Mouse (Mus musculus) kidney, postnatal 10 days (tissue): ENCODE measurements around the gene Dchs2.
A peak's percentile ranks its signal among the peaks of the same experiment; 100 is the strongest.
"Not testable (repeated sequence)": the region's sequence is repeated elsewhere in the genome, so short reads cannot be mapped to it uniquely, and the experiment has no call there.

Experiments used
- DNase-seq: peaks from one replicate; pipeline ENCODE4 v3.0.0; 2021; ENCODE audit warnings: mixed read lengths

Dchs2 gene

DNA sequence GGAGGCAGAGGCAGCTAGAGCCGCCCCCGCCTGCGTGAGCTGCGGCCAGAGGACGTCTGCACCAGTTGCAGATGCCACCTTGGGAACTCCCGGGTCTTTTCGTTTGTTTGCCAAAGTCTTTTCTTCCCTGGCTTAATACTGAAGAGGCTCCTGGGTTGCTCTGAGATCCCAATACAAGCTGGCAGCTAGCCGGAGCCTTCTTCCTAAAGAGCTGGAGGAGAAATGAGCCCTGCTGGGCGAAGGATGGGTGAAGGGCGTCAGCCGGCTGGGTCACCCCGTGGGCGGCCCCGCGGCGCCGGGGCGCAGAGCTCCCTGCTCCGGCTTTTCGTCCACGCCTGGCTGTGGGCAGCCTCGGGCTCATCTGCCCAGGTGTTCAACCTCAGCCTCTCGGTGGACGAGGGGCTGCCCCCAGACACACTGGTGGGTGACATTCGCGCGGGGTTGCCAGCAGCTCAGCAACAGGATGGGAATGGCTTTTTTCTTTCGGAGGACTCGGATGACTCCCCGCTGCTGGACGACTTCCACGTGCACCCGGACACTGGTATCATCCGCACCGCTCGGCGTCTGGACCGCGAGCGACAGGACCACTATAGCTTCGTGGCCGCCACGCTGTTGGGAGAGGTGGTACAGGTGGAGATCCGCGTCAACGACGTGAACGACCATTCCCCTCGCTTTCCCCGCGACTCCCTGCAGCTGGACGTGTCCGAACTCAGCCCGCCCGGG is at the start of gene Dchs2:
TSS of gene Dchs2 (plus strand) at position 223 of the 723 bp plus-strand sequence.
- peak; percentile 19 for DNase-seq

DNA sequence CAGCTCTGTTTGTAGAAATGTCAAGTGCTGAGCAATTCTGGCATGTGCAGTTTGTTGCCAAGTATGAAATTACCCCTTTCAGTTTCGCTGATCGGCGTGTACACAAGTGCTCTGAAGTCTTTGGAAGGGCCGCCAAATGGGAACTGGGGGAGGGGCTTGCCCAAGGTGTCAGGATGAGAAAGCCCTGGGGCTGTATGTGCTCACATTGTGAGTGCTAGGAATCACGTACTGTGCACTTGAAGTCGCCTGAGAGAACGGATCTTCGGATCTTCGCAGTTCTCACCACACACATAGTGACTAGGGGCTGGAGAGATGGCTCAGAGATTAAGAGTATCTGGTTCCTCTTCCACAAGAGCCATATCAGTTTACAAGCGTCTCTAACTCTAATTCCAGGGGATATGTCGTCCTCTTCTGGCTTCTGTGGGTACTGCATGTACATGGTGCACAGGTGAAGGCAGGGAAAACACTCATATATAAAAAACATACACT is 47.1 kb upstream of the Dchs2 start:
- DNase-seq = peak; percentile 71

DNA sequence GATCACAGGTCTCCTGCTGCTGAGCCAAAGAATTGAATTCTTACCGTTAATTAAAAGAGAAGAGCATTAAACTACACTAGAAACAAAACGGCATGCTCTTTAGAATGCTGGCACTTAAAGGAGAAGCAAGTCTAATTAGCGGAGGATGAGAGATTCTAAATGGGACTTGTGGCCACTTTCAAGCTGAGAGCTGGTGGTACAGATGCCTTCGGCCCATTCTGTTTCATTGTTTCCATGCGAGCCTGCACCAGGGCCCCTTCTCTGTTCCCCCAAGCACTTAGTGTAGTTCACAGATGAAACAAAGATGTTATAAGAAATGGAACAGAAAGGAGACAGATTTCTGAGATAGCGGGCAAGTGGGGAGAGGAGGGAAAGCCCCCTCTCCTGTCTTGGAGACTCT is 30.2 kb upstream of the Dchs2 start:
- no peak for DNase-seq

DNA sequence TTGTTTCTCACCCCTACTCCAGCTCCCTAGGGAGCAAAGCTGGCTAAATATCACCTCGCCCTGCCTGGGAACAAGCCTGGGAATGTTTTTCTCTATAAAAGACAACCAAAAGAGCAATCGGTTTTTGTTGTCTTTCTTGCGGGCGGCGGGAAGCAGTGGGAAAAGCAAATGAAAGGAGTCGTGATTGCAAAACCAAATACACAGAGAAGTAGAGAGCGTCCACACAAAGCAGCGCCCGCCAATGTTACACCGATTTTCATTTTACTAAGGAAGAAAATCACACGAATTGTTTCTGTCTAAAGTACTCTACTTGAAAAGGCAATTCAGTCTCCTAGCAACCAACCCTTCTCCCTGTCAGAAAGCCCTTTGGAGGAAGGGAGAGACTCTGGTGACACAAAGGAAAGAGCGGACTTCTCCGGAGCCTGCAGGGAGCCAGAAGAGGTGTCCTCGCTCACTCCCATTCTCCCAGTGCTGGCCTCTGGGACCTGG is 29.2 kb upstream of the Dchs2 start:
- DNase-seq = no peak

DNA sequence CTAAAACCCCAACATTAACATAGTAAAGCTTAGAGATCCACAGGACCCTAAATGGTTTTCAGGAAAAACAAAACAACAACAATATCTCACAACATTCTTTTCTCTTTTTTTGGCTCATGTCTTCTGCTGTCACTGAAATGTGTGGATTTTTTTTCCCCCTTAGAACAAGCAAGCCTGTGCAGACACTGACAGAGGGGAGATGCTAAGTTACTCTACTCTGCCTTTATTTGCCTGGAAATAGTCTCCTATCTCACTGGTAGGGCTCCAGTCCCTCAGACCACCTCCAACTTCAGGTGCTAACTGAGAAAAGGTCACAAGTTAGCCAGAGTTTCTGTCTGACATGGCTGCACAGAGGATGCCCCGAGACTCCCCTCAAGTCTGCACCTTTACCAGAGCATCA is 28.6 kb upstream of the Dchs2 start:
- DNase-seq = no peak

DNA sequence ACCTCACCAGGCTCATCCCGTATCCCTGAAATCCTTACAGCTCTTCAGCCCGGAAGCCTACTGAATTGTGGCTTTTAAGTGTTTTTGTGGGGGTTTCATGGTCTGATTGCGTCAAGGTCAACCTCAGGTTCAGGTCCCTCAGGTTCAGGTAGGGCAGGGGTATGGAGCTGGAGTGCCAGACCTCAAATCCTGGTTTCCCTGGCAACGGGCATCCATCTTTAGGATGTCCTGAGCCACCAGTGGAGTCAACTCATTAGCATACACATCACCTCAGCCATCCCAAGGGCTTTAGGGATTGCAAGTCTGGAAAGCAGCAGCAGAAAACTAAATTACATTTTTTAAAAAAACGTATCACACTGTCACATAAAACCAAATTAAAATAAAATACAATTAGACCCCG is 28.1 kb upstream of the Dchs2 start:
- DNase-seq = no peak

DNA sequence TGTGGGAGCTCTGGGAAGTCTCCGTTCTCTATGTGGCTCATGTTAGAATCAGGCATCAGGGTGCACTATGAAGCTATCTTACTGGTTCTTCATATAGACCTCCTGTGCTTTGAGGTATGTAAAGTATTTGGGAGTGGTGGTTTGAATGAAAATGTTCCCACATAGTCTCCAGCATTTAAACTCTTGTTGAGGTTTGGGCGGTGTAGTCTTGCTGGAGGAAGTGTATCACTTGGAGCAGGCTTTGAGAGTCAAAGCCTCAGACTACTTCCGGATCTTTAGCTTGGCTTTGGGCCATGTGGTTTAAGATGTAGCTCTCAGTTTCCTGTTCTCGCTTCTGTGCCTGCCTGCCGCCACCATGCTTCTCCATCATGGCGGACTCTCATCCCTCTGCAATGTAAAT is 25.5 kb upstream of the Dchs2 start:
- DNase-seq = no peak

DNA sequence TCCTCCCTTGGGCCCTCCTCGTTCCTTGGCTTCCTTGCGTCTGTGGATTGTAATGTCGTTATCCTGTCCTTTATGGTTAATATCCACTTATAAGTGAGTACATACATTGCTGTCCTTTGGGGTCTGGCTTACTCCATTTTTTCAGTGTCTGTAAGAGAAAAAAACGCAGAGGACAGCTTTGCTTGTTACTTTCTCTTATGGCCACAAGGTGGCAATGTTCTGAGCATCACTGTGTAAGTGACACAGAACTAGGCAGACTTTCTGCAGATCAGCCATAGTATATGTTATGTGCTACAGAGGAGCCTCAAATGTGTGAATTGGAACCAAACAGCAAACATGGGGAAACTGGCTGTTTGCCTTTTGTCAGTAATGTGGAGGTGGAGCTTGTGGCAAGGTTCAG is 17.6 kb upstream of the Dchs2 start:
- DNase-seq = peak; percentile 19

DNA sequence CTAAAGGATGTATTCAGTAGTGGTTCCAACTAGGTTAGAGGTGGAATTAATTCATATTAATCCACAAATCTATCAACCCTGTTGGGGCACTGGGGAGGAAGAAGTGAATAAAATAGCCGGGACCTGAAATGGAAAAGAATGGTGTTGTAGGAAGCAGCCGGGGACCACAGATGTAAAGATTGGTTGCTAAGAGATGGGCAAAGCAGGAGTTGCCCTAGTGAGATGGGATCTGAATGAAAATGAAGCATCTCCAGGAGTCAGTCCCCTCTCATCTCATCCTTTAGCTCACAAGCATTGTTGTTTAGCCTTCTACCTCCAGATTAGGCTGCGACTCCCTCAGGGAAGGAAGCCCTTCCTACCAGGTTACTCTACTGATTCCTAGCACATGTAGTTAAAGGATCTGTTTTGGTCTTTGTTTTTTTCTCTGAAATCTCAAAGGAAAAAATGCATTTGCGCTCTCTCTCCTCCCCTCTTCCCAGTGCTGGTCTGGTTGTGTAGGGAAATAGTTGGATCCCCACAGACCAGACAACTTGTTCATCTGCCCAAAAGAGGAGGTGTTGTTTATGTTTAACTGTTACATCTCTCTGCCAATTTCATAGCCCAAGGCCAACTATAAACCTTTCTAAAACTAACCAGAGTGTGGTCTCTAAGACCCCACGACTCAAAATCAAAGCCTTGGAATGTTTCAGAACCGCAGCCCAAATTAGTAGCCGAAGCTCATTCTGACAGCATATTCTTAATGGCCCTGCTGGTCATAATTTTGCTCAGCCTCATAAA is 16.1 kb upstream of the Dchs2 start:
- no peak for DNase-seq

DNA sequence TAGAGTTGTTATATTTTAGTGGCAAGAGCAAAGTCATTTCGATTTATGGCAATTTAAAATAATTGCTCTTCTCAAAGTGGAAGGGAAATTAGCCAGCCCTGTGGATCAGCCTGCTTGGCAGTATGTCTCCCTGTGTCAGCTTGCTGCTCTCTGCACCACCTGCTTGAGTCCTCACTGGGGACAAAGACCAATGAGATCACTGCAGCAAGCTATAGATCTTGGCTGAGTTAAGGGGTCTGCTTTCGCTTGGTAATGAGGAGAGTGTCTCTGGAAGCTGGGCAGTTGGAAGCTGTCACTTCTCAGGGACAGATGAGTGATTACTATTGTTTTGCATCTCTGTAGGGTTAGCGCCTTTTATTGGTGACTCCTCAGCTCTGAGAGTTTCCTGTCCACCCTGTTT is 14.9 kb upstream of the Dchs2 start:
- DNase-seq = no peak

DNA sequence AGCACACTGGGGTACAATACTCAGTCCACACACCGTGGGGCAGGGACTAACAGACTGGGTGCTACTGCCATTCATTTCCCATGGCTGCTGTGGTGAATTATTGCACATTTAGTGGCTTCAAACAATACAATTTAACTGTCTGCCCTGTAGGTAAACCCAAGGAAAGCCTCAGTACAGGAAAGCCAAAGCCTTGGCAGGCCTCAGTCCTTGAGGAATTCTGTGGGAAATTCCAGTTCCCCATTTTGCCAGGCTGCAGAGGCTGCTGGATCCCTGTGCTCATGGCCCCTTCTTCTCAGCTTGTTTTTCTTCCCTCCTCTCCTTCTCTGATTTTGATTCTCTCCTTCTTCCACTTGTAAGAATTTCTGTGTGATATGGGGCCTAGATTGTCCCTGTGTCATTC is 12.8 kb upstream of the Dchs2 start:
- no peak for DNase-seq

DNA sequence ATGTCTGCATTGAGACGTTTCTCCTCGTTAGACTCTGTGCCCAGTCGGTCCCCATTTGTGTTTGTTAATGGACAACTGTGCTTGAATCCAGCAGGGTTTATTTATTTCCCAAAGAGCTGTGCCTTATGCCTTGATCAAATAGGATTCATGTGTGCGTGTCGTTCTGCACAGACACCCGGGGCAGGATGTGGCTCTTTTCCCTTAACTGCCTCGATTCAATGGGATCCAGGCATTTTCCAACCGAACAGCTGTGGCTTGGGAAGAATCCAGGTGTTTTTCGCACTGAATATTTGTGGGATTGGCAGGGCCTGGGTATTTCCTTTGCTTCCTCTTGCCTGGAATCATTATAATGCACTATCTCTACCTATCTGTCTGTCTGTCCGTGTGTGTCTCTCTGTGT is 10.2 kb upstream of the Dchs2 start:
- no peak for DNase-seq

DNA sequence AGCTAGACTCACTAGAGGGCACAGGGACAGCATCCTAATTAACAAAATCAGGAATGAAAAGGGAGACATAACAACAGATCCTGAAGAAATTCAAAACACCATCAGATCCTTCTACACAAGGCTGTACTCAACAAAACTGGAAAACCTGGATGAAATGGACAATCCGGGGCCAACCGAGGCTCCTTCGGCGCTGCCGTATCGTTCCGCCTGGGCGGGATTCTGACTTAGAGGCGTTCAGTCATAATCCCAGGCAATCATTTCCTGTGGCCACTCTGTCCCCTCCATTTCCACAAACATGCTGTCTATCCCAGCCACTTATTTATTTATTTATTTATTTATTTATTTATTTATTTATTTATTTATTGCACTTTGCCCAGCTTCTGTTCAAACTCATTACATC is 3.8 kb upstream of the Dchs2 start:
- DNase-seq = not testable (repeated sequence)

DNA sequence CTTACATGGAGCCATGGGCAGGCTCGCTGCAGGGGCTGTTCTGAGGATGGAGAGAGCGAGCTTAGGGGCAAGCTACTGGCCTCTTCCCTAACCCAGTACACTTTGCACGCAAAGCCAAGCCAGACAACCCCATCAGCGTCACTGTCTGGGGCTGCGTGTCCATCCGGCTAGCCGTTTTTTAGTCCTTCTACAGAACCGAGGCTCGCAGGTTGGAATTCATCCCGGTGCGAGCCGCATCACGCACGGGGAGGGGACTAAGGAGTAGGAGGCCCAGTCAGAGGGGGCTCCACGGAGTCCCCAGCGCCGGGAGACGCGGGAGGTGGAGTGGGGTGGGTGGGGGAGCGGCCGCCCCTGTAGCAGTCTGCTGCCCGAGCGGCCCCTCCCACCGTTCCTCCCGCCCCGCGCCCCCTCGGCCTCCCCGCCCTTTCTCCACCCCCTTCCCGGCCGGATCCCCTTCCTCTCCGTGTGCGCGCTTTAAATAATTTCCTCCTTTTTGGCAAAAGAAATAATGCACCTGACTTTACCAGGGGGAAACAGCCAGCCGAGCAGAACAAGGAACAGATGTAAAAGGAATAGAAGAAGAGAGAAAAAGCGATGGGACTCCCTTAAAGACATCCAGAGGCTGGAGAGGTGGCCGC is 541 bp upstream of the Dchs2 start:
- peak; percentile 28 for DNase-seq

DNA sequence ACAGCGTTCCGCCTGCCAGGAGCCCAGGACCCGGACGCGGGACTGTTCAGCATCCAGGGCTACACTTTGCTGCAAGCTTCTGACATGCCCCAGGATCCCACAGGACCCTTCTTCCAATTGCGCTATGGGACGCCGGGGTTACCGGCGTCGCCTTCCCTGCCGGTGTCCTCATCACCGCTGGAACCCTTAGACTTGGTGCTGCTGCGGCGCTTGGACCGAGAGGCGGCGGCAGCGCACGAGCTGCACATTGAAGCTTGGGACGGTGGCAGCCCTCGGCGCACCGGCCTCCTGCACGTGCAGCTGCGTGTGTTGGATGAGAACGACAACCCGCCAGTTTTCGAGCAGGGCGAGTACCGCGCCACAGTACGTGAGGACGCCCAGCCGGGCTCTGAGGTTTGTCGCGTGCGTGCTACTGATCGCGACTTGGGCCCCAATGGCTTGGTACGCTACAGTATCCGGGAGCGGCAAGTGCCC is 738 bp downstream of the Dchs2 start:
- DNase-seq = peak; percentile 22

DNA sequence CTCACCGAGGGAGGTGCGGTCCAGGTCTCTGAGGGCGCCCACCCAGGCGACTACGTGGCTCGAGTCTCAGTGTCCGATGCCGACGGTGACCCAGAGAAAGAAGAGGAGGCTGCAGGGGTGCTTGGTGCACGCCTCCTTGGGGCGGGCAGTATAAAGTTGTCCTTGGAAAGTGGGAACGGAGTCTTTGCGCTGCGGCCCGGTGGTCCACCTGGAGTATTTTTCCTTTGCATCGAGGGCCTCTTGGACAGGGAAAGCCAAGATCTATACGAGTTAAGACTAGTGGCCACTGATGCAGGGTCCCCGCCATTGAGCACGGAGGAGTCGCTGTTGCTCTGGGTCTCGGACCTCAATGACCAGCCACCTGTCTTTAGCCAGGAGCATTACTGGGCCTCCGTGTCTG is 1.4 kb downstream of the Dchs2 start:
- no peak for DNase-seq

DNA sequence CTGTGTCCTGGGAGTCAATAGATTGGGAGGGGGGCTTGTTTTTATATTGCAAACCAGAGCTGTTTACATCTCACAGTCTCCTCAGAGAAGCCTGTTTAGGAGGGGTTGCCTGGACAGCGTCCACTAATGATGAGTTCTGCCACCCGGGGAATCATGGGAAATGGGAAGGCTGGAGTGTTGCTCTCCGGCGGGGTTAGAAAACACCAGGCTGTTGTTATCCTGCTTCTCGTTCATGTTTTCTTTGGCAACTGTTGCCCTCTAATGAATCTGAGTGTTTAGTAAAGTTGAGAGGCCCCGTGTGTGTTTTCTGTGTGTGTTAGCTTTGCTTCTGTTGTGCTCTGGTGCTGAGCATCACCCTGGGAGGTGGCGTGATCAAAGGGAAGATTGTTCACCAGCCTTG is 8.7 kb downstream of the Dchs2 start:
- DNase-seq = peak; percentile 48

DNA sequence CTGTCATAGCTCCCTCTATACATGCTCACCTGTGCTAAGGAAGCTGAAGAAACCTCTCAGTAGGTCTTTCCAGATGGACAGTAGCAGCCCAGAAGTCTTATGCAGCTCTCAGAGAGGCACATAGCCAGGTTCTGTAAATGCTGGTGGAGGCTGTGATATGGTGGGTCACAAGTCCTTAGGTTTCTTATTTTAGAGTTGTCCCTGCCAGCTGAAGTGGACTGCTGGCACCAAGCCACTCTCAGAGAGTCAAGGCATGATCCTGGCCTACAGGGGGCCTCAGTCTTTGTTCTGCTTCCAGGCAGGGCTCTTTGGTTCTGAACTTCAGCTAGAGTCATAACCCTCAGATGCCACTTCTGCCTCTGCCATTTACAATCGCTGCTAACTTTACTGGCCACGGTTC is 11.1 kb downstream of the Dchs2 start:
- DNase-seq = no peak

DNA sequence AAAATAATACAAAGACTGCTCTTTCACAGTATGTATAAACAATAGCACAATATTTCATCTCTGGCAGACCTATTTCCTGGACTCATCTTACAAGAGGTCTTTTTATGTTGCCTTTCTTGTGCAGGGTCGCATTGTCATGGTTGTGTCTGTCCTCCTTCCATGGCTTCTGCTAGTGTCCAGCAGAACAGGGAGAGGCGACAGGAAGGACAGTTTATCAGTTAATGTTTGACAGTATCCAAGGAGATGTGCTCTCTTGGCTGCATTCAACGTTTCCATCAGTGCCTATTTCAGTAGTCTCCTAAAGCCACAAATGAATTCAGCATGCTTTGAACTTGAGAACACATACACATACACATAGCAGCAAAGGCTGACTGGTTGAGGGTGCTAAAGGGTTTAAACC is 17.9 kb downstream of the Dchs2 start:
- no peak for DNase-seq

DNA sequence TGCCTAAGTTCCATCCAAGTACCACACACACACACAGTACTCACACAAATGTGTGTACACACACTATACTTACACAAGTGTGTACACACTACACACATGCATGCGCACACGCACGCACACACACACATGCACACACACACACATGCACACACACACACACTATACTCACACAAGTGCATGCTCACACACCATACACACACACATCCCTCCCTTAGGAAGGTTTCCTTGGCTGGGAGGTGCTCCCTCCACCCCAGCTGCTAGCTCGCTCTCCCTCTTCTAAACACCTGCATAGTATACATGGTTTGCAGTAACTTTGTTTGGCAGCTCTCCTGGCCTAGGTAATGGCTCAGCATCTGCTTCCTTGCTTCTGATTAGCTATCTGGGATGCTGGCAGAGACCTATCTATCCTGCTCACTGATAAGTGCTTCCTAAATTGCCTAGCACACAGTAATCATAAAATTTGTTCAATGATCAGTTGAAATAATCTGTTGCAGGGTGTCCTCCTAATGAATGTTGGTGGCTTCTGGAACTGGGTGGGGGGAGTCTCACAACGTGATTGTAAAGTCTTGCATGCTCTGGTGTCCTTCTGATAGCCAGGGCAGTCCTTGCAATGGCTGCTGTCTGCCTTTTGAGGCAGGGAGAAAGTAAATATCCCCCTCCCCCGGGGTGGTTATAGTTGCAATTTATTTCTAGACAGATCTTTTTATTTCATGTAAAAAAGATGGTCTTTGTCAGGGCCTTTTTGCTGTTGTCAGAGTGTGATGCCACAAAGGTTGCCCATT is 19.7 kb downstream of the Dchs2 start:
- no peak for DNase-seq

DNA sequence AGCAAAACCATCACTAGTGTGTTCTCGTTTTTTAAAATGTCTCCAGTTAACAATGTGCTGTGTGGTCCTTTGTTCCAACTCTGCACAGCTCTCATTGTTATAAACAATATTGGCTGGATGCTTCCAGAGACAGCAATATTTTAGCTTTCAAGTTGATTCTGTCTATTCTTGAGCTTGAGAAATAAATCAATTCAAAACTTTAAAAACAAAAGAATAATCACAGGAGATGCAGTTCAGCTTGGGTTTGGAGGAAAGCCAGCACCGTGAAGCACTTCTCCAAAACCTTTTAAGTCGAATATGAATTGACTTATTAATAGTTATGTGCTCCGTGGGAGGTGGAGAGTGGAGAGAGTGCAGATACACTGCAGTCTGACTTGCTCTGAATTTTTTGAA is 20.3 kb downstream of the Dchs2 start:
- no peak for DNase-seq

DNA sequence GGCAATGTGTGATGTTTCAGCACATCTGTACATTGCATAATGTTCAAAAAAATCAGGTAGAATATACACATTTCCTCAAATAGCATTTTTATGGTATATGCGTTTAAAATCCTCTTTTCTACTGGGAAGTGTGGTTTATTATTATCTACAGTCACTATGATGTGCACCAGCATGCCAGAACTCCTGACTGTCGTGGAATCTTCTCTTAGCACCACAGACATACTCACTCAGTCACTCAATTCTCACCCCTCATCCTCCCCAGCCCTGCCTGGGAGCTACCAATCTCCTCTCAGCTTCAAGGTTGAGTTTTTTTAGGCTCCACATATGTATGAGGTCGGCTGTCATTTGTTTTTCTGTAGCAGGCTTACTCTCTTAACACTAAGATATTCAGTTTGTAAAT is 20.8 kb downstream of the Dchs2 start:
- DNase-seq = no peak

DNA sequence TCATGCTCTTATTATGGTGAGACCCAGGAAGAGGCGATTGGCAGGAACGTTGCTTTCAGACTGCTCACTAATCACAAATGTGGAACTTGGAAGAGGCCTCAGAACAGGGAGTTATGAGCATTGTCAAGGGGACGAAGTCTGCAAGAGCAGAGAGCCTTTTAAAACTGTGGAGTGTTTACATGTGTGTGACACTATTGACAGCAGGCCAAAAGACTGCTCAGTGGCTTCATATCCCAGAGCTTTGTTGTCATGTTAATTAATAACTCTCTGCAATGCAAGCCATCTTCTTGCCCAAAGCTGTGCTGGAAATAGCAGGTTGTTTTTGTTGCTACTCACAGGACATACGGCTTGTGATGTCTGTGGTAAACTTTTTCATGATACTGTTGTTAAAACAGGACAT is 27.9 kb downstream of the Dchs2 start:
- peak; percentile 38 for DNase-seq
